Mouse (Mus musculus) embryonic facial prominence, embryonic 12.5 days (tissue): ENCODE data around the gene Mef2b. TPM values are rescaled to one million over a fixed set of nuclear protein-coding genes. Genes with fewer than 3 reads are reported as not detected.
A peak's percentile ranks its signal among the peaks of the same experiment; 100 is the strongest.

Experiments used
- ATAC-seq: fragments of 200-750 bp; cut with Nextera tagmentation; 2 replicates; pipeline ENCODE4 v1.8.0; 2017; ENCODE audit not compliant: insufficient number of reproducible peaks, insufficient read depth, low FRiP score, low TSS enrichment
- H3K27ac ChIP-seq: fragments of 300-500 bp; sonication (generic); 2 replicates; pipeline ENCODE4 v1.5.1; 2016; ENCODE audit warnings: mild to moderate bottlenecking
- H3K27me3 ChIP-seq: fragments of 300-500 bp; sonication (generic); 2 replicates; pipeline ENCODE4 v1.6.1; 2016; ENCODE audit warnings: mild to moderate bottlenecking, moderate library complexity
- H3K36me3 ChIP-seq: fragments of 300-500 bp; sonication (generic); 2 replicates; pipeline ENCODE4 v1.6.1; 2016; ENCODE audit warnings: mild to moderate bottlenecking
- H3K4me1 ChIP-seq: fragments of 300-500 bp; sonication (generic); 2 replicates; pipeline ENCODE4 v1.6.1; 2016
- H3K4me2 ChIP-seq: fragments of 300-500 bp; sonication (generic); replicated peaks from 2 replicates; pipeline ENCODE4 v1.6.1; 2016; ENCODE audit warnings: mild to moderate bottlenecking, moderate library complexity
- H3K4me3 ChIP-seq: fragments of 300-500 bp; sonication (generic); 2 replicates; pipeline ENCODE4 v1.5.1; 2016; ENCODE audit warnings: mild to moderate bottlenecking
- H3K9ac ChIP-seq: fragments of 300-500 bp; sonication (generic); 2 replicates; pipeline ENCODE4 v1.6.1; 2016; ENCODE audit warnings: mild to moderate bottlenecking, moderate library complexity
- H3K9me3 ChIP-seq: fragments of 300-500 bp; sonication (generic); 2 replicates; pipeline ENCODE4 v1.6.1; 2016; ENCODE audit warnings: mild to moderate bottlenecking, moderate library complexity
- WGBS: fragments of 180-500 bp; shearing (Covaris S2); methylation state at CpG from one replicate; pipeline ENCODE4 v1.1.7; 2016; 5-methylcytosine and 5-hydroxymethylcytosine counted together
- polyA plus RNA-seq: library from polyadenylated mRNA; unstranded; fragments of >200 nt; fragmentation: Nextera tagmentation; extraction: Ambion mirVana; gene quantifications from 2 replicates; pipeline ENCODE4 v1.2.1, GENCODE M21; 2016

Gene Mef2b
- polyA plus RNA-seq, 1 experiment from 2014 or later: 1.9 TPM

GRCm38 (mm10) chr8:70166504-70167110, 27.1 kb downstream of the Mef2b start:
- Histone ChIP-seq H3K27me3 (peaks cover 20% of the 10 kb centered on the region), H3K4me3 (peak overlapping the region; percentile 20), H3K27ac (no peak overlapping the region), H3K4me1 (no peaks in the 10 kb centered on the region), H3K36me3 (no peaks in the 10 kb centered on the region), H3K9ac (0 out of 2 replicates have a peak overlapping the region, but pooled peaks have one; percentile 12), H3K4me2 (peak overlapping the region; percentile 48), H3K9me3 (no peaks in the 10 kb centered on the region)
- WGBS: 2% methylated on average over 21 of the region's 21 CpGs
- ATAC-seq: peak; percentile 52; the same call in 1 of the 2 replicates

DNA sequence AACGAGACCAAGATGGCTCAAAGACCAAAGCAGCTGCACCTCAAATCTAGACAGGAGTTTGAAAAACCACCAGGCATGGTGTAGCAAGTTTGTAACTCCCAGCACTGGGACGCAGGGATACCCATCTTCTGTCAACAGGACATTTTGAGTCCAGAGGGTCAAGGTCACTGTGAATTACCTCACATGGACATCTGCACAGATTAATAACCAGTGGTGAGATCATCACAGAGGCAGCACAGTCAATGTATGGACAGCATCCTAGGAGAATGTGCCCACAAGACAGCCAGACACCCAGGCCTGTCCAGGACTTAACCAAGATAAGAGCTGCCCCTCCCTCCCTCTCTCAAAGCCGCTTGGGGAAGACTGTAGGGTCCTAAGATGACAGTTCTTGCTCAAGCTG, 30.6 kb downstream of the Mef2b start:
- peaks cover 9% of the 10 kb centered on the region; the same call in 1 of the 2 replicates for H3K36me3 ChIP-seq
- H3K9me3 ChIP-seq: no peaks in the 10 kb centered on the region
- ATAC-seq: no peak
- no peak overlapping the region for H3K27ac ChIP-seq
- no peak overlapping the region for H3K9ac ChIP-seq
- no peak overlapping the region for H3K4me2 ChIP-seq
- peaks cover 15% of the 10 kb centered on the region for H3K27me3 ChIP-seq
- WGBS: 81% methylated on average over 3 of the region's 3 CpGs
- H3K4me3 ChIP-seq: no peak overlapping the region
- peaks cover 12% of the 10 kb centered on the region for H3K4me1 ChIP-seq

- no peak for ATAC-seq
- Histone ChIP-seq H3K9me3 (no peaks in the 10 kb centered on the region), H3K9ac (no peak overlapping the region), H3K4me1 (peaks cover 12% of the 10 kb centered on the region), H3K4me2 (no peak overlapping the region), H3K27me3 (peaks cover 10% of the 10 kb centered on the region), H3K4me3 (no peak overlapping the region), H3K27ac (no peak overlapping the region), H3K36me3 (peaks cover 9% of the 10 kb centered on the region; the same call in 1 of the 2 replicates)
- 84% methylated on average over 3 of the region's 3 CpGs for WGBS
Measured at GRCm38 (mm10) chr8:70170748-70171147, 31.2 kb downstream of the Mef2b start.

GRCm38 (mm10) chr8:70171240-70171639, 31.7 kb downstream of the Mef2b start:
- peaks cover 5% of the 10 kb centered on the region for H3K27me3 ChIP-seq
- H3K36me3 ChIP-seq: peaks cover 9% of the 10 kb centered on the region; the same call in 1 of the 2 replicates
- no peak overlapping the region for H3K27ac ChIP-seq
- ATAC-seq: no peak
- peak overlapping the region; percentile 66 for H3K4me2 ChIP-seq
- peaks cover 12% of the 10 kb centered on the region for H3K4me1 ChIP-seq
- 88% methylated on average over 7 of the region's 7 CpGs for WGBS
- no peak overlapping the region for H3K9ac ChIP-seq
- H3K4me3 ChIP-seq: no peak overlapping the region
- no peaks in the 10 kb centered on the region for H3K9me3 ChIP-seq

GRCm38 (mm10) chr8:70172043-70172681, 32.7 kb downstream of the Mef2b start, which contains the start of gene Tmem161a:
TSS of gene Tmem161a (plus strand) at chr8:70172356.
- peak within 1 kb of the TSS; percentile 66 for H3K4me2 ChIP-seq
- H3K27me3 ChIP-seq: no peaks in the 10 kb centered on the region
- peaks cover 17% of the 10 kb centered on the region for H3K36me3 ChIP-seq
- no peaks in the 10 kb centered on the region for H3K9me3 ChIP-seq
- ATAC-seq: peak; percentile 89
- H3K9ac ChIP-seq: peak within 1 kb of the TSS; percentile 78
- WGBS: 2% methylated on average over 27 of the region's 27 CpGs
- no peak within 1 kb of the TSS for H3K27ac ChIP-seq
- peak within 1 kb of the TSS; percentile 64 for H3K4me3 ChIP-seq
- H3K4me1 ChIP-seq: peaks cover 12% of the 10 kb centered on the region

GRCm38 (mm10) chr8:70173320-70173719, 33.8 kb downstream of the Mef2b start:
- WGBS: 69% methylated on average over 5 of the region's 5 CpGs
- Histone ChIP-seq H3K9ac (no peak overlapping the region; the same call in 1 of the 2 replicates), H3K4me1 (peaks cover 12% of the 10 kb centered on the region), H3K27me3 (no peaks in the 10 kb centered on the region), H3K9me3 (no peaks in the 10 kb centered on the region), H3K4me2 (peak overlapping the region; percentile 66), H3K4me3 (no peak overlapping the region), H3K36me3 (peaks cover 27% of the 10 kb centered on the region), H3K27ac (no peak overlapping the region)
- ATAC-seq: no peak

DNA sequence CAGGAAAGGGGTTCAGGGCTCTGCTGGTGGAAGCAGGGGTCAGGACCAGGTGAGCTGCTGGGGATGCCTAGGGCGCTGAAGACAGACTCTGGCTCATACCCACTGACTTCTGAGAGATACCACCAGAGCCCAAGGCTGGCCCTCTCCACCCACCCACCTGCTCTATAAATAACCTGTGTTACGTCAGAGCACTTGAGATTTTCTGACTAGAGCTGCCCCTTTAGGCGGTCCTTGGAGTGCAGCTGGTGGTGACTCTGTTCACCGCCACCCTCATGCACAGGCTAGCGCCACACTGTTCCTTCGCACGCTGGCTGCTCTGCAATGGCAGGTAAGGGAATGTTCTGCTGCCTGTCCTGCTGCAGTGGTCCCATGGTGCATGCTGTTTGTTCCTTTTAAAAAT, 34.6 kb downstream of the Mef2b start:
- H3K27me3 ChIP-seq: no peaks in the 10 kb centered on the region
- H3K4me3 ChIP-seq: no peak overlapping the region
- peaks cover 33% of the 10 kb centered on the region for H3K36me3 ChIP-seq
- no peaks in the 10 kb centered on the region for H3K9me3 ChIP-seq
- H3K9ac ChIP-seq: no peak overlapping the region; the same call in 1 of the 2 replicates
- no peak overlapping the region for H3K27ac ChIP-seq
- WGBS: 89% methylated on average over 7 of the region's 7 CpGs
- H3K4me1 ChIP-seq: peaks cover 12% of the 10 kb centered on the region
- ATAC-seq: no peak
- 0 out of 2 replicates have a peak overlapping the region, but pooled peaks have one; percentile 3 for H3K4me2 ChIP-seq

DNA sequence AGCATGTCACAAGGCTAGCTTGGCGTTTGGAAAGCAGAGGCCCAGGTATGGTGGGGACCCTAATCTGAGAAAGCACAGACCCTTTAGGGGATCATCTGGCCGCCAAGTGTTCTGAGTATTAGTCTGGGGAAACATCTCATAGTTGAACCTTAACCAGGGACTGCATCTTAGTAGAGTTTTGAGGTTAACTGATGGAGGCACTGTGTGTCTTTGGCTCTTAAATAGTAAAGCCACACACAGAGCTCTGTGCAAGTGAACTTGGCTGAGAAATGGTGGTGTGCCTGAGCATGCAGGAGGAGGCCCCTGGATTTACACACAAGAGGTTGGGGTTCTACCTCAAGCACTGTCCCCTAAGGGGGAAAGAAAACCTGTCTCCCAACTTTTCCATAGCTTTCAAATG, 38.7 kb downstream of the Mef2b start:
- Histone ChIP-seq H3K9me3 (no peaks in the 10 kb centered on the region), H3K9ac (no peak overlapping the region), H3K27ac (no peak overlapping the region), H3K4me2 (no peak overlapping the region), H3K4me3 (no peak overlapping the region), H3K27me3 (no peaks in the 10 kb centered on the region), H3K36me3 (peaks cover 64% of the 10 kb centered on the region), H3K4me1 (peaks cover 6% of the 10 kb centered on the region)
- no peak for ATAC-seq
- WGBS: 89% methylated on average over 2 of the region's 2 CpGs

DNA sequence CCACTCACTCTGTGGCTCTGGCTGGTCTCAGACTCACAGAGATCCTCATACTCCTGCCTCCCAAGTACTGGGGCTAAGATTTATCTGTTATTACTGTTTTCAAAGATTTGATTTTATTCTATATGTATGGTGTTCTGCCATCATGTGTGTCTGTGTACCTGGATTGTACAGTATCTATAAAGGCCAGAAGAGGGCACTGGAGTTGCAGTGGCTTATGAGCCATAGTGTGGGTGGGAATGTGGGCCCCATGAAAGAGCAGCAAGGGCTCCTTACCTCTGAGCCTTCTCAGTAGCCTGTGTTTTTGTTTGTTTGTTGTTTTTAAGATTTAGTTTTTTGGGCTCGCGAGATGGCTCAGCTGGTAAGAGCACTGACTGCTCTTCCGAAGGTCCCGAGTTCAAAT, 39.6 kb downstream of the Mef2b start:
- H3K36me3 ChIP-seq: peaks cover 64% of the 10 kb centered on the region
- H3K9ac ChIP-seq: no peak overlapping the region
- 96% methylated on average over 4 of the region's 4 CpGs for WGBS
- H3K9me3 ChIP-seq: no peaks in the 10 kb centered on the region
- 0 out of 2 replicates have a peak, but pooled peaks cover under 1% of the 10 kb centered on the region for H3K4me1 ChIP-seq
- H3K27me3 ChIP-seq: no peaks in the 10 kb centered on the region
- ATAC-seq: no peak
- H3K27ac ChIP-seq: no peak overlapping the region
- no peak overlapping the region for H3K4me3 ChIP-seq
- H3K4me2 ChIP-seq: no peak overlapping the region

- no peak overlapping the region for H3K4me3 ChIP-seq
- H3K4me1 ChIP-seq: no peaks in the 10 kb centered on the region
- H3K4me2 ChIP-seq: no peak overlapping the region
- WGBS: 88% methylated on average over 16 of the region's 16 CpGs
- no peak overlapping the region for H3K27ac ChIP-seq
- peaks cover 55% of the 10 kb centered on the region for H3K36me3 ChIP-seq
- no peaks in the 10 kb centered on the region for H3K27me3 ChIP-seq
- no peak overlapping the region for H3K9ac ChIP-seq
- H3K9me3 ChIP-seq: no peaks in the 10 kb centered on the region
- ATAC-seq: no peak
Measured at GRCm38 (mm10) chr8:70181212-70181902, 41.8 kb downstream of the Mef2b start.

DNA sequence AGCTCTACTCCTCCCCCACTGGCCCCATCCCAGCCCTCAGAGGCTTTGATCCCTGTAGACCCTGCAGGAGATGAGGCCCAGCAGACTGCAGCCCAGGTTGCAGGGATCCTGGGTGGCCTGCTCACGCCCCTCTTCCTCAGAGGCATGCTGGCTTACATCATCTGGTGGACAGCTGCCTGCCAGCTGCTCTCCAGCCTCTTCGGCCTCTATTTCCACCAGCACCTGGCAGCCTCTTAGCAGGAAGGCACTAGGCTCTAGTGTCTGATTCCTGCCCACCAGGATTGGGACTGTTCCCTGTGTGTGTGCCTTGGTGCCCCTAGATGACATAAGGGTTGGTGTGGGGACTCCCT, 42.4 kb downstream of the Mef2b start:
- no peak for ATAC-seq
- Histone ChIP-seq H3K9ac (no peak overlapping the region), H3K36me3 (peaks cover 50% of the 10 kb centered on the region), H3K9me3 (no peaks in the 10 kb centered on the region), H3K27me3 (no peaks in the 10 kb centered on the region), H3K27ac (no peak overlapping the region), H3K4me2 (no peak overlapping the region), H3K4me1 (no peaks in the 10 kb centered on the region), H3K4me3 (no peak overlapping the region)
- WGBS: 66% methylated on average over 2 of the region's 2 CpGs

GRCm38 (mm10) chr8:70183194-70183593, 43.7 kb downstream of the Mef2b start:
- Histone ChIP-seq H3K9ac (no peak overlapping the region), H3K9me3 (no peaks in the 10 kb centered on the region), H3K27me3 (no peaks in the 10 kb centered on the region), H3K27ac (no peak overlapping the region), H3K4me2 (no peak overlapping the region), H3K36me3 (peaks cover 41% of the 10 kb centered on the region), H3K4me1 (no peaks in the 10 kb centered on the region), H3K4me3 (no peak overlapping the region)
- no peak for ATAC-seq
- WGBS: 81% methylated on average over 4 of the region's 4 CpGs
